Mouse (Mus musculus) thymus, postnatal 36 days (tissue): ENCODE results near the gene Mob3b.
"Not testable (repeated sequence)": the region's sequence is repeated elsewhere in the genome, so short reads cannot be mapped to it uniquely, and the experiment has no call there.

ENCODE experiments used
- DNase-seq, 2 experiments: peaks; one replicate each; pipeline ENCODE4 v3.0.0; 2022; ENCODE audit warnings: mixed read lengths in 2 of 2

The Mob3b gene

GRCm38 (mm10) chr4:34959477-34959876 is 197.8 kb downstream of the Mob3b start:
- DNase-seq, result no peak

GRCm38 (mm10) chr4:34958155-34959028 is 198.9 kb downstream of the Mob3b start:
- DNase-seq, result peak; percentile 18 to 22

DNA sequence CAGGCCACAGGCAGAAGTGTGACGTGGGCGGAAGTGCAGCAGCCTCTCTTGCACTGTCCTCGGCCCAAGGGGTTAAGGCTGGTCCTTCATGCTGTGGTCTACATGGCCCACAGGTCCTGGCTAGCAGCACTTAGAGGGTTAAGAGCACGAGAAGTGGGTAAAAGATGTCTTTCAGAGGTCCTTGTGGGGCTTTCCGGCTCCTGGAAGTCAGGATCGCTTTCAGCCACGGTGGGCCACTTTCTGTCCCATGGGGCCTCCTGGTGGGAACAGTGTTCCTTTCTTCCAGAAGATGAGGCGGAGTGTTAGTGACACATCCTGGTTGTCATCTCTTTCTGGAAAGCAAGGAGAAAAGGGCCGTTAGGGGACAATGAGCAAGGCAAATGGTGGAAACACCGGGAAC is 203.6 kb downstream of the Mob3b start:
- no peak for DNase-seq

DNA sequence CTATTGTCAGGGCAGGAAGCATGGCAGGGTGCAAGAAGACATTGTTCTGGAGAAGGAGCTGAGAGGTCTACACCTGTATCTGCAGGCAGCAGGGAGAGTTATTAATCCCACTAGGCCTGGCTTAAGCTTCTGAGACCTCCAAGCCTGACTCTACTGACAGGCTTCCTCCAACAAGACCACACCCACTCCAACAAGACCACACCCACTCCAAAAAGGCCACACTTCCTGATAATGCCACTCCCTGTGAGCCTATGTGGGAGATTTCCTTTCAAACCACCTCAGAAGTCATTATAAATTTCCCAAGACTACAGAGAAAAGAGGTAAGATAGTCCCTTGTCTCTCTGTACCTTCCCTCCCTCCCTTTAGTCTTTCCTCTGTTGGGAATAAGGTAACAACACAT is 210.1 kb downstream of the Mob3b start:
- no peak for DNase-seq

DNA sequence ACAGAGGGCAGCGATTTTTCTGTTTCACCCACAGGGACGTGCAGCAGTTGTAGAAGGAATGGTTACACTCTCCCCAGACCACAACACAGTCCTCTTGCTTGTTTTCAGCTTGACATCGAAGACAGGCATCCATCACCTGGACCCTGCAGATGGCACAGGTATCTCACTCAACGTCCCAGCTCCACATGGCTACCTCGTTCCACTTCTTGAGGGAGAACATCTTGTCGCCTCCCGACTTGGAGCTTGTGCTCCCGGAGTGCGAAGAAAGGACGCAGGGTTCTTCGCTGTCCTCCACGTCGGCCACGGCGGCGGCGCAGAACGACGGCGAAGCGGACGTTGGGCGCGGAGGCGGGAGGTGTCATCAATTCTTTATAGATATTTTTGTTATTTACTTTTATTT is 216.2 kb downstream of the Mob3b start:
- DNase-seq, result no peak

DNA sequence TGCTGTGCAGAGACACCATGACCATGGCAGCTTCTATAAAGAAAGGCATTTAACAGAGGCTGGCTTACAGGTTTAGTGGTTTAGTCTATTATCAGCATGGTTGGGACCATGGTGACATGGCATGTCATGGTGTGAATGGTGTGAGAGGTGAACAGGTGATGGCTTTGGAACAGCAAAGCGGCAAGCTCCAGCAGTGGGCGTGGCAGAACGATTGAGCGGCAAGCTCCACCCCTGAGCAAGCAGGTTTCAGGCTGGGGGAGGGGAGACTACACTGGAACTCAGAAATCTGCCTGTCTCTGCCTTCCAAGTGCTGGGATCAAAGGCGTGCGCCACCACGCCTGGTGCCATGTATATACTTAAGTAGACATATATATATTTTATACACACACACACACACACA is 228.9 kb downstream of the Mob3b start:
- not testable (repeated sequence) for DNase-seq

DNA sequence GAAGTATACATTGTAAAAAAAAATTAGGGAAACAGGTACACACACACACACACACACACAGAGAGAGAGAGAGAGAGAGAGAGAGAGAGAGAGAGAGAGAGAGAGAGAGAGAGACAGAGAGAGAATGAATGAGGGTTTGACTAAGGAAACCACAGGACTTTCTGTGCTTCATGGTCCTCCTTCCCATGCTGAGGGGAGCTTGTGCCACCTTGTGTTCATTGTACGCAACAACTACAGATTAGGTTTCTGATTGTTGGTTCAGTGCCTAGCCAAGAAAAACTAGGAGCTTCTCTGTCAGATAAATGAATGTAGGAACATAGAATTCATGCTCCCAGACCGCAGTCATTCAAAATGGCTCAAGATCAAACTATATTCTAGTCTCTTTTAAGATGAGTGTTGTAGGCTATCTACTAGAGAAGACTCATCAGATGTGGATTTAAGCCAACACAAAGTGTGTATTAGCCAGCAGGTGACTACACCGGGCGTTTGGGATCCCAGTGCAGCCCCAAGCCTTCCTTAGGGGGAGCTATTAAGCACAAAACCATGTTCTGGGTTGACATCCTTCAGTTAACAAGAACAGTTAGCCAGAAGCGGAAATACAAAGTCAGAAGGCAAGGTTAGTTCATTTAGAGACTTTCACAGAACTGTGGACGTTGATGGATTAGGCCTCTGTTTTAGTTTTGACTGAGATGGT is 235.0 kb downstream of the Mob3b start:
- DNase-seq, result peak in 1 of 2 experiments; percentile 23

GRCm38 (mm10) chr4:34917400-34917799 is 239.9 kb downstream of the Mob3b start:
- no peak for DNase-seq

GRCm38 (mm10) chr4:34912171-34912570 is 245.1 kb downstream of the Mob3b start:
- DNase-seq, result no peak

- DNase-seq, result no peak
Observed at GRCm38 (mm10) chr4:34911401-34911800, 245.9 kb downstream of the Mob3b start.

DNA sequence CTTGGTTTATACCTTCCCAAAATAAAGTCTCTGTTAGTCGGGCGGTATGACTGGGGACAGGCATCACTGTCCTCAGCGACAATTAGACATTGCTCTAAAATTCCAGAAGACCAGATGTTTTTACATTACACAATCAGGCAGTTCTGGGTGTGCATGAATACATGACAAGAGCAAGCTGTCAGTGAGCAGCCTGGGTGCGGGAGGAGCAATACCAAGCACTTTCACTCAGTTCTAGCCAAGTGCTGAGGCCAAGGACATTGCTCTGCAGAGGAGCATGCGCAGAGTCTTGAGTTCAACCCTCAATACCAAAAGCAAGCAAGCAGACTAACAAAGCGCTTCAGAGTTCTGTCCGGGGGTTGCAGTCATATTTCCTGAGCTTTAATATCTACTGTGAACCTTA is 249.2 kb downstream of the Mob3b start:
- DNase-seq, result no peak

DNA sequence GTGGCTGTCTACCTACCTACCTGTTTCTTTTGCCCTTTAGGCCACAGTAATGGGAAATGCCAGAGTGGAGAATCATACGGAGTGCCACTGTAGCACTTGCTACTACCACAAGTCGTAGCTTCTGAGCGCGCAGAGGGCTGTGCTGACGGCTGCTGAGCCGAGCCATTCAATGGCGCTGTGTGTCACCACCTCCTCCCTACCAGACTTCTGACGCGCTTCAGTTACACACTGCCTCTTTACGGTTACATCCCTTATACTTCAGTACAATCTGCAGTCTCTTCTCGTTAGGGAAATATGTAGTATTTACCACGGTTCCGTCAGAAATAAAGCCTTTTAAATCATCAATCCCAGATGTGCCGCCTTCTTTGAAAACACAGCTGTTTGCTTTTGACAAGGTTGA is 250.3 kb downstream of the Mob3b start:
- DNase-seq, result no peak

DNA sequence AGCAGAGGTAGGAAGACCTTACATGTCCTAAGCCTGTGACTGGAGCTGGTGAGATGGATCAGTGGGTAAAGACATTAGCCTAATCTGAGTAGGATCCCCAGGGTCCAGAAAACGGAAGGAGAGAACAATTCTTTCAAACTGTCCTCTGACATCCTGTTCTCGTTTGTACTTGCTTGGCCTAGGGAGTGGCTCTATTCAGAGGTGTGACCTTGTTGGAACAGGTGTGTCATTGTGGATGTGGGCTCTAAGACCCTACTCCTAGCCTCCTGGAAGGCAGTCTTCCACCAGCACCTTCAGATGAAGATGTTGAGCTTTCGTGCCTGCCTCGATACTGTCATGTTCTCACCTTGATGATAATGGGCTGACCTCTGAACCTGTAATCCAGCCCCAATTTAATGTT is 251.1 kb downstream of the Mob3b start:
- DNase-seq, result no peak

DNA sequence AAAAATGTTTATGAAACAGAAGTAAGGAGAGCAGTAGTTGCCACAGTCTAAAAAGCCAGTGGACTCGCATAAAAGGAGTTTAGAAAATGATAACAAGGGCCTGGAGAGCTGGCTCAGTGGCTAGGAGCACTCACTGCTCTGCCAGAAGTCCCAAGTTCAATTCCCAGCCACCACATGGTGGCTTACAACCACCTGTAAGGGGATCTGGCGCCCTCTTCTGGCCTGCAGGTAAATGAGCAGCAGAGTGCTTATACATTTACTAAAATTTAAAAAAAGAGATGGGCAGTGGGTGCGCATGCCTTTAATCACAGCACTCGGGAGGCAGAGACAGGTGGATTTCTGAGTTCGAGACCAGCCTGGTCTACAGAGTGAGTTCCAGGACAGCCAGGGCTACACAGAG is 251.9 kb downstream of the Mob3b start:
- DNase-seq, result peak; percentile 45 to 48

DNA sequence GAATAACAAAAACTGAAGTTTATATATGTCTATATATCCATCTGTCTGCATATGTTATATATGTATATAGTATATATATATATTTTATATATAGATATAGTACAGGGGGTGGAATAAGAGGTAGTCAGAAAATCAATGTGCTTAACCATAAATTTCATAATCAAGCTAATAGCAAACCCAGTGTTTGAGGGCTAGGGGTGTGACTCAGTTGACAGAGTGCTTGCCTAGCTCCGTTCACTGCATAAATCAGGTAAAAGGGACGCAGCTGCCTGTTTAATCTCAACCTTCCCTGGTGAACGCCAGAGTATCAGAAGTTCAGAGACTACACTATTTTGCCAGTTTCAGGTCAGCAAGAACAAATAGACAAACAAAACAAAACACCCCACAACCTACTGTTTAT is 255.7 kb downstream of the Mob3b start:
- not testable (repeated sequence) for DNase-seq

- no peak for DNase-seq
Observed at GRCm38 (mm10) chr4:34901166-34901565, 256.1 kb downstream of the Mob3b start.

DNA sequence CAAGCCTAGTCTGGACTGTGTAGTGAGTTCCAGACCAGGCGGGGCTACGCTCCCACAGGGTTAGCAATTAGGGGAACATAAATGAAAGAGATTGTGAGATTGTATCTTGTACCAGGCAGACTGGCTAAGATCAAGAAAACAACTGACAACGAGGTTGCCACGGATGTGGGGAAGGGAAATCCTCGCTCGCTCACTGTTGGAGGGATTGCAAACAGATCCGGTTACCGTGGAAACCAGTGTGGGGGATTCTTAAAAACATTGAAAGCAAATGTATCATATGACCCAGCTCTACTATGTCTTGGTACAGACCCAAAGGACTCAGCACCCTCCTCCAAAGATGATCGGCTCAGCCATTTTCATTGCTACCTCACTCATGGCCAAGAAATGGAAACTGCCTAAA is 257.1 kb downstream of the Mob3b start:
- DNase-seq, result no peak

GRCm38 (mm10) chr4:34899322-34899721 is 258.0 kb downstream of the Mob3b start:
- DNase-seq, result no peak
